Mouse (Mus musculus): Measurements from ENCODE around the gene Mpig6b. TPM values are rescaled to one million over a fixed set of nuclear protein-coding genes. Genes with fewer than 3 reads are reported as not detected.

Gene Mpig6b
- polyA plus RNA-seq (2014; fragmentation: Illumina TruSeq; extraction: RNeasy Lipid Tissue Mini Kit (QIAGEN cat#74804); ENCODE audit: low read depth, low replicate concordance) = 3.0 TPM

DNA sequence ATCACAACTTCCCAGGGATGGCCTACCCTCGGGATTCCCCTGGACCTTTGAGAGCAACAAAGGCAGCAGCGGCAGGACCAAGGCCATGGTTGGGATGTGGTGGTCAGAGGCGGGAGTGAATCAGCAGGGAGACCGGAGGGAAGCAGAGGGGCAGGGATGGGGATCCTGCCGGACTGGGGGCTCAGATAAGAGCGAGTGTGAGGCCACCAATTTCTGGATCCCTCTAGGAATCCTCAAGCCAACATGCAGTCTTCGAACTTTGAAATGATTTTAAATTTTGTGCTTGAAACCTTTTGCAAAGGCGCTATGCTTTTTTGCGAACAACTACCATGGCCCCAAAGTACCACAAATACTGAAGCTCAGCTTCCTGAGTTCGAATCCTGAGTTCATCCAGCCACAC lies at the start of gene Mpig6b:
Gene Mpig6b, minus strand, starts transcription at position 101 of the 400 bp plus-strand sequence.

DNA sequence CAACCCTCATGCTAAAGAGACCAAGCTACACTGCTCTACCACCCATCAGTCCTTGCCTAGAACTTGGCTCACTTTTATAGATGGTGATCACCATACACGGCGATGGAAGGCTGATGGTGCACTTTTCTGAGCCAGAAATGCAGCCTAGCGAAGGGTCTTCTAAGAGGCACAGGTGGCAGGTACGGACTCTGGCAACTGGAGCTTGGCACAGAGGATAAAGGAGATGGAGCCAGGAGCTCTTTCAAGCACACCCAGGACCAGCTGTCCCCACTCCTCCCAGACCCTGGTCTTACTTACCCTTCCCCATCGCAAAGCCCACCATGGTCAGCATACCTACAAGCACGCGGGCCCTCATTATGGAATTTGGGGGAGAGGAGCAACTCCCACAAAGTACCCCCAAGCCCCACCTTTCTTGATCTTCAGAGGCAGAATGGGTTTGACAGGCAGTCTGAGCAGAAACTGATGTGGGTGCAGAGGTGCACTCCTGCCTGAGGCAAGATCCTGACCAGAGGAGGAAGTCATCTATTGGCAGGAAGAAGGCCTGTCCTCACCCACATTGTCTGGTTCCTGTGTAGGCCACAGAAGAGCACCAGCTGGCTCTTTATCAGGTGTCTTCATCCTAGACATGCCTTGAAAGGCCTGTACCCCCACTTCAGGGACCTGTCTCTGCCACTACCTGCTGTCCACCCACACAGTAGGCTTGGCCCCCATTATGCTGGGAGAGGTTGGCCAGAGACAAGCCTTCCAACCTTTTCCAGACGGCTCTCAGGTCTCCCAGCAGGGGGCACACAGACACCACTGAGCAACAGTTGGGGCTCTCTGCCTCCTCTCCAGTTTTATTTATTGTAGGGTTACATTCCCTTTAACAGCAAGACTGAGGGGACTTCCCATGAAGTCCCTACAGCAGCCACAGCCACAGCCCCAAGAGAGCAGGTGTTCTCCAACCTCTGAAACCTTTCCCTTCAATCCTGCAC lies 49.3 kb upstream of the Mpig6b start, which contains the start of gene Ly6g5b:
Gene Ly6g5b, minus strand, starts transcription at position 383 of the 974 bp plus-strand sequence.

DNA sequence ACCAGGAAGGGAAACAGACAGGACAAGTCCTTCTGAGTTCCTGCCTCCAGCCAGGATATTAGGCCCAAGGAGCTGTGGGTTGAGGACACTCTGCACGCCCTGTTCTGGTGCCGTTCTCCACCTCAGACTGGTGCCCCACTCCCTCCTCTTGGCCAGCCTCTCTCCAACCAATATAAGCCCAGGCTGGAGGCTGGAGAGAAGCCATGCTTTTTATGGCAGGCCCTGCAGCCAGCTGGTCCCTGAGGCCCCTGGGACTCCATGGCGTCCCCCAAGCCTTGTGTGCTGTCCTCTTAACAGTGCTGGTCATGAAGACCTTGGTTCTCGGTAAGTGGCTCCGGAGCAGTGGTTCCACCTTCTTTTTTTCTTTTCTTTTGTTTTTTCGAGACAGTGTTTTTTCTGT lies 42.1 kb upstream of the Mpig6b start, which contains the start of gene Ly6g5c:
Gene Ly6g5c, plus strand, starts transcription at position 183 of the 400 bp plus-strand sequence.

DNA sequence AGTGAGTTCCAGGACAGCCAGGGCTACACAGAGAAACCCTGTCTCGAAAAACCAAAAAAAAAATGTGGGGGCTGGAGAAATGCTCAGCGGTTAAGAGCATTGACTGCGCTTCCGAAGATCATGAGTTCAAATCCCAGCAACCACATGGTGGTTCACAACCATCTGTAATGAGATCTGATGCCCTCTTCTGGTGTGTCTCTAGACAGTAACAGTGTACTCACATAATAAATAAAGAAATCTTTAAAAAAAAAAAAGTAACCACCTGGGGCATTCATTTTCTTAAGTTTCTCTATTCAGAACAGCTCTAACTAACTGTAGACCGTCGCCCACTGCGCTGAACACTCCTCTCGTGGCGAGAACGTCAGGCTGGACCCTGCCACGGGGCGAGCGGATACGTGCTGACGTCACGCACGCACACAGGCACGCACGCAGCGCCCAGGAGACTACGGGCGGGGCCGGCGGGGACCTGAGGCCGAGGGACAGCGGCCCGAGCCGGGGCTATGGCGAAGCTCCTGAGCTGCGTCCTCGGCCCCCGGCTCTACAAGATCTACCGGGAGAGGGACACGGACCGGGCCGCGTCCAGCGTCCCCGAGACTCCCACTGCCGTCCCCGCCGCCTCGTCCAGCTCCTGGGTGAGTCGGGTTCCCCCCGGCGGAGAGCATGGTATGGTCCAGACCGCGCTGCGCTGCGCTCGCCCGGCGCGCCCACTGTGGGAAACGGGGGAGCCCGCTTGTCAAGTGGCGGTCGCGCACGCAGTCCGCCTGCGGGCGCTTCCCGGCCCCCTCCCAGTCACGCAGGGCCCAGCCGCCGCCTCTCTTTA lies 23.1 kb upstream of the Mpig6b start, which contains the start of gene Abhd16a:
Gene Abhd16a, plus strand, starts transcription at position 439 of the 820 bp plus-strand sequence.

DNA sequence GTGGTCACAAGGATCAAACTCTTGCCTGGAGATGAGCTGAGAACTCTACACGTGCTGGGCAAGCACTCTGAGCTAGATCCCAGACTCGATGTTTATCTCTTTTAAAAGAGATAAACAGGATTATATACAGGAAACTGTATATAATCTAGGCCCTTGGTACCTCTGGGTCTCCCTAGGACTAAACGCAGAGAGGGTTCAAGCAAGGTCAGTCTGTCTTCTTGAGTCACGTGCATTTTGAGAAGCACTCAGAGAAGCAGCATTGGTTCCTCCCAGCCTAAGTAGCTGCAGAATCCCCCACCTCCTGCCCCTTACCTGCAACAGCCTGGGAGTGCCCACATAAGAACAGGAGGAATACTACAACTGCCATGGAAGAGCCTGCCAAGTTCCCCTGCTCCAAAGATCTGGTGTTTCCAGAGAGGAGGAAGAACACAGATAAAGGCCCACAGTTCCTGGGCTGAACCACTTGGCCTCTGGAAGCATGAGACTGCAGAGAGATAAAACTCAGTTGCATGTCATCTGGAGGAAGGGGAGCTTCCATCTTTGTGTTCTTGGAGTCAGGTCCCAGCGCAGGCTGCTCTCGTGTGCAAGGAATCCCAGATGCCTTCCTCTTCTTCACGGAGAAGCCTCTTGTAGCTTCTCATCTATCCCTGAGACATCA lies 19.4 kb upstream of the Mpig6b start, which contains the start of gene Ly6g6f:
Gene Ly6g6f, minus strand, starts transcription at position 403 of the 658 bp plus-strand sequence.

DNA sequence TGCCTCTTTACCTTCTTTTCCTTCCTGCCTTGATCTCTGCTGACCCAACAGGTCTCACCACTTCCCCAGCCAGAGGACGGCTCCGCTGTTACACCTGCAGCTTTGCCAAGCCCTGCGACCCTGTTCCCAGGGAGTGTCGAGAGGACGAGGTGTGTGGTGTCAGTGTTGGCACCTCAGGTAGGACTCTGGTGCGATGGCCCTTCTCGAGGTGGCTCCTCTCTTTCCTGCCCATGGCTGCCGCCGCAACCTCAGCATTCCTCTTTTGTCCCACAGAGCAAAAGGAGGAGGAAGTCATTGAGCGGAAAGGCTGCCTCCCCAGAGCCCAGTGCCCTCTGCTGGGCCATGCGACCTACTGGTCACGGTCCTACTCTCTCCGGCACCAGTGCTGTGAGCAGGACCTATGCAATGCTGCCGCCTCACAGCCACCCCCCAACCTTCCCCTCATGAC lies 11.8 kb upstream of the Mpig6b start, which contains the start of gene Ly6g6d:
Gene Ly6g6d, minus strand, starts transcription at position 280 of the 448 bp plus-strand sequence.

DNA sequence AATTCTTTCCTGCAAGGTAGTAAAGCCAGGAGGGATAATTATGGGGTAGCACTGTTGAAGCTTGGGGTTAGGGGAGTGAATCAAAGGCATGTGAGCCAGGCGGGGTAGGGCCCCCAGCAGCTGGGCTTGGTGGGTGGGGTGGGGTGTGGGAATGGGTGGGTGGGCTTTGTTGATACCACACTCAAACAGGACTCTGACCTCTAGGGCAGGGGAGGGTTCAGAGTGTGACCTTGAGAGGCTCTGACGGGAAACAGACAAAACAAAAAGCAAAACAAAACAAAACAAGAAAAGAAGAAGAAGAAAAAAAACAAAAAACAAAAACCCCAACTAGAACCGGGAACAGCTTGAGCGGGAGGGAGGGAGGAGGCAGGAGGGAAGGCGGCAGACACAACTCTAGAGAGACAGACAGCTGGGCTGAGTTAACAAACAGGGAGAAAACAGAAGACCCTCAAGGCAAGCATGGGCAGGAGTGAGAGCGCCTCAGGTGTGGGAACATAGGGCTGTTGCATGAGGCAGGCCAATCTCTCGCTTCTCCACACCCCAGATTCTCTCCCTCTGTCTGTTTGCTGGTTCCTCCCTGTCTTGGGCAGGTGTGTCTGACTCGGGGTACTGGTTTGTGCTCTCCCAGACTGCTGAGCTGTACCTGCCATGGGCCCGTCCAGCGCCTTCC lies 10.7 kb upstream of the Mpig6b start, which contains the start of gene Ly6g6e:
Gene Ly6g6e, plus strand, starts transcription at position 396 of the 670 bp plus-strand sequence.

DNA sequence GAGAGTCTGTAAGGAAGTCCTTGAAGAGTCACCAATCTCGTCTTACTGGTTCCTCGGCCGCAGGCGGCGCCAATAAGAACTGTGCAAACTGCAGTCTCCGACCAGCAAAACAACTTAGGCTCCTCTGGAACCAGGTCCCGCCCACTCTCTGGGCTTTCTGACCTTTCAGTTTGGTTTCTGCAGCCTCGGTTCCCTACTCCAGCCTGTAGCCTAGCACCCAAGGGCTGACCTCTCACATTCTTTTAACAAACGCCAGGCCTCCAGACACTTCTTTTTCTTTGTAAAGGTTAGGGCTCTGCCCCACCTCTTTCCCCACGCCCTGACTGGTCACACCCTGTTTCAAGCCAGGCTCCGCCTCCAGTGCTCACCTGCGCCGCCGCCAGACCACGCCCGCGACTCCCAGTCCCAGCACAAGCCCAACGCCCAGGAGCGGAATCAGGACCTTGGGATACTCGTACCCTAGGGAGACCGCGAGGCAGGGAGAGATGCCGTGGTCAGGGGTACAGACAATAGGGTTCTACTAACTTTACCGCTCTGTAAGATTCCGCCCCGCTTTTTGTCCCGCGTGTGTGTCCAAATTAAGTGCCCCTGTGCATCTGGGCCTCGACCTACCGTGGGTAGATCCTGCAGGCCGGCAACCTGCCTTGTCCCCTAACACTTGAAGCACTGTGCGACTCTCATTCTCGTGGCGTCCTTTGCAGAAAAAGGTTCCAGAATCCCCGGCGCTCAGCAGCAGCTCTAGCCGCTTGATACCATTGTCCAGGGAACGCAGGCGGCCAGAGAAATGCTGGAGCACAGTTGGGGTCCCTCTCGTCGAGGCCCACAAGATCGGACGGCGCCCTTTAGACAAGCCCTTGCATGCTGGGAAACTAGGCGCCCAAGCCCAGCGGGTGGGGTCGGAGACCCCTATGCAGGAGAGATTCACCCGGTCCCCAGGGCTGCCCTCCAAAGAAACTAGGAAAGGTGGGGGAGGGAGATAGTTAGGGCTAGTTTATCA lies 735 bp downstream of the Mpig6b start, which contains the start of gene Ly6g6c:
Gene Ly6g6c, plus strand, starts transcription at position 438 of the 997 bp plus-strand sequence.

DNA sequence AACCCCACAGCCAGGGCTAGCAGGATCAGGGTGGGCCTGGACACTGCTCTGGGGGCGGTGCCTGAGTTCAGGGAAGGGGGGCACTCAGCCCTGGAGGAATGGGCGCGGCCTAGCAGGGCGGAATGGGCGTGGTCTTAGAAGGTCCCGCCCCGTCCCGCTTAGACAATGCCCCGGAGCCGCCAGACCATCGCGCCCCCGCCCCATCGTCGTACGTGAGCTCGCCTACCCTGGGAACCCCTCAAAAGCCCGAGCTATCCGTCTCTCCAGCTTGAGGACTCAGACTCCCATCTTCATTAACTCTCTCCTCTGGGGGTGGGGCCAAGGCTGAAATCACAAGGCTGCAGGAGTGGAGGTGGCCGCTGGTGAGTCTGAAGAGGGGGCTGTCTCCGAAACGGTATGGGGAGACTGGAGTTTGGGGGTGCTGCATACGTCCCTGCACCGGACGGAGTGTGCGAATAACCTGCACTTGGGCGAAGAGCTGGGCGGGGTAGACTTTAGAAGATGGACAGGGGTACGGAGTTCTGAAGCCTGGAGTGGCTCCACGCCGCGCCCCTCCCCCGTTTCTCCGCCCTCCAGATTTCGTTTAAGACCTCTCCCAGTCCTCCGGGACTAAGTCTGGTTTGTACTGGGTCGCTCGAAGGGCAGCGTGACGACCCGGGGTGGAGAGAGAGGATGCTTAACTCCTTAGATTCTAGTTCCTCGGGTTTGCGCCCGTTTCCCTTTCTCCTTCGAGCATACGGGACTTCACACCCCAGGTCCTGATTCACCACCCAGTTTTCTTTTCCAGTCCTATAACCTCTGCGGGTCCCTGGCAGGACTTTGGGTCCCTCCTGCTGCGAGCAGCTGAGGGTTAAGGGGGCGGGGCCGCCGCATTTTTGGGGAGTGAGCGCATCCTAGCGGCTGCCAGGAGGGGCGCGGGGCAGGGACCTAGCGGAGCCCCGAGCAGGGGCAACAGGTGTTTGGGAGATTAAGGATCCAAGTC lies 6.8 kb downstream of the Mpig6b start, which contains the start of gene Ddah2:
Gene Ddah2, plus strand, starts transcription at position 125 of the 982 bp plus-strand sequence.

DNA sequence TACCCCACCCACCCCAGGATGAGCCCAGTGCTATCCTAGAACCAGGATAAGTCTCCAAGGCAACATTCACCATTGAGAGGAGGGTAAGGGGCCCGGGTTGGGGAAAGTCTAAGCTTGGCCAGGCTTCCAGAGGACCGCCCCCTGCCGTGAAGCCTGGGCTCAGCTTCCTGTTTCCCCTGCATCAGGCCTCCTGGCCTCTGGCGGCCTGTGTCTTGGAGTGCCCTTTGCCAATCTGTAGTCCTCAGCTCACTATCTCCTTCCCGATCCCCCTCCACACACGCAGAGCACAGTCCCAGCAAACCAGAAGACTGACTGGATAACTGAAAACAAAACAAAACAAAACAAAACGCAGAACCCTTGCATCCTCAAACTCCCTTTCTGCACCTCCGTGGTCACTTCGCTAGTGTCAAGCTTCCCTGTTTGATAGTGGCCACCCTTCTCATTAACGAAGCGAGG lies 16.4 kb downstream of the Mpig6b start, which contains the start of gene Clic1:
Gene Clic1, plus strand, starts transcription at position 406 of the 456 bp plus-strand sequence.

DNA sequence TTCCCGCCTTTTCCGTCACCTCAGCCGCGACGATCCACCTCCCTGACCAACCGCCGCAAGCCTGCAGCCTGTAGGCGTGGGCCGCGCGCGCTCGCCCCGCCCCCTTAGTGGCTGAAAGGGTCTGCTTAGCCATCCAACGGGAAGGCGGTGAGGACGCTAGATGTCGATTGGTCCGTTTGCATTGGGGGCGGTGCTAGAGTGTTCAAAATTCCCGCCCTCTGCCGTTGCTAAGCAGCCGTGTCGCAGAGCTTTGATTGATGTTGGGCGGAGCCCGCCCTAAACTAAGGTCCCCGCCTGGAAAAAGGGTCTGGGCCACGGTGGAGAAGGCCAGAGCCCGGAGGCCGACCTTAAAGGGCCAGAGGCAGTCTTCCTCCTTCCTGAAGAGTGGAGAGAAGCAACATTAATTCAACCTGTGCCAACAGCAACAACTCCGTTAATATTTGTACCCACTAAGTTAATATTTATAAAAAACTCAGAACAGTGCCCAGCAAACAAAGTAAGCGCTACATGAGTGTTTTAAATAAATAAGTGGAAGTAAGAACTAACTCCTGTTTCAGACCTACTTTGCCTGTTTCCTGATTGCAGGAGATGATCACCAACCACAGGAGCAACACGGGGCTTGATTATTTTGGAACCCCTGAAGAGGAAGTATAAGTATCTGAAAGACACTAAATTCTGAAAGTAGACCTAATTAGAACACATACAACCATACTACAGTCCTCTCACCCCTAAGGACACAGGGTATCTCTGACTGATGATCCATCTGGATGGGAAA lies 19.1 kb downstream of the Mpig6b start, which contains the start of gene Msh5:
Gene Msh5, minus strand, starts transcription at position 65 of the 775 bp plus-strand sequence.

DNA sequence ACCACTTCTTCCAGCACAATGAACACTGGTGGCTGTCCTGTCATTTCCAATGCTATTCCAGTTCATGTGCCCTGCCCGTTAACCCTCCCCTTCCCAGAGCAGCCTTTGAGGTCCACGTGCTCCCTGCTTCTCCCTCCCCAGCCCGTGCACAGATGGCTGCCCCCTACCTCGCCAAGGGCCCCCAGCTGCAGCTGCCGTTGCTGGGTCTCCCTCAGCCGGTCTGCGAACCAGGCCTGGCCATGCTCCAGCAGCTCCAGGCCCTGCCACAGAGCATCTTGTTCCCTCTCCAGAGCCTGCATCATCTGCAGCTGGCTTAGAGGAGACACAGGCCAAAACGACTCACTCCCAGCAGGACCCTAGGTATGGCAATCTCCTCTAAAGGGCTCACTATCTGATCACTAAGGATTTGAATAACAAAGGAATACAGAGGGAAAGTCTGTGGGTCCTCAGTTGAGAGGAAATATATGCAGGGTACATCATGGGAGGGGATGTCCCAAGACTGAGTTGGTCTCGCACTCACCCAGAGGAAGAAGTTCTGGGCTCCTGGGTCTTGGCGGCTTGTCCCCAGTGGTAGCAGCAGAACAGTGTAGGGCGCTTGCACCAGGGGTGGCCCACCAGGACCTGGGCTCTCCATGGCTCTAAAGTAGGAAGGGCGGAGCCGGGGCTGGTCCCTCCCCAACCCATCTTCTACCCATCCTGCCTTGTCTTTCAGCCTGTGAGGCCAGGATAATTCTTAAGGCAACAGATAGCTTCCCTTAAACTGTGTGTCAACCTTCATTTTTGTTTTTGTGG lies 38.5 kb downstream of the Mpig6b start, which contains the start of gene Sapcd1:
Gene Sapcd1, minus strand, starts transcription at position 740 of the 792 bp plus-strand sequence.

DNA sequence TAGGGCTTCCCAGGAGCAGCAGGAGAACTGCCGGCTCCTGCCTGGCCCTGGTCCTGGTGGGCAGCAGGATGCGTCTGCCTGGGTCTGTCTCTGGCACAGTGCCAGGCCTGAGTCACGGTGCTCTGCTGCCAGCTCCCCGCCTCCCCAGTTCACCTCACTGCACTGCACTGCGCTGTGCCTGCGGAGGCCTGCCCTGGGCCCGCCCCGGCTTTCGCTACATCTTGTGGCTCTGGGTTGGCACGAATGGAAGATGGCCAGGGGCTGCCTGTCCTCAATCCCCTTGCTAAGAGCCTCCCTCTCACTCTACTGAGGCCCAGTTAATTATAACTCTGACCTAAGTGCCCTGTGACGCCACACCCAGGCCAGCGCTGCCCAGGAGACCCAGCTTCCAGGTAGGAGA lies 49.6 kb downstream of the Mpig6b start, which contains the start of gene Vwa7:
Gene Vwa7, plus strand, starts transcription at position 204 of the 400 bp plus-strand sequence.

